Mouse (Mus musculus): ENCODE results near the gene Apba1. TPM values are rescaled to one million over a fixed set of nuclear protein-coding genes. Genes with fewer than 3 reads are reported as not detected.

Gene Apba1
- polyA plus RNA-seq, 1 experiment: 1.9 TPM

GRCm38 (mm10) chr19:23788420-23789132, 29.9 kb downstream of the Apba1 start:
- H3K4me3 ChIP-seq (ENCODE audit: insufficient read depth, low read depth, low read length): no peak overlapping the region
- no peak for DNase-seq
- WGBS: 58% methylated on average over 9 of the region's 9 CpGs
- H3K27ac ChIP-seq (ENCODE audit: insufficient read depth, low read depth, low read length): no peak overlapping the region
- H3K36me3 ChIP-seq (ENCODE audit: control insufficient read depth, insufficient read depth, low read length): no peaks in the 10 kb centered on the region
- H3K27me3 ChIP-seq (replicated peaks; ENCODE audit: control insufficient read depth, insufficient read depth, low read length): no peaks in the 10 kb centered on the region
- H3K4me1 ChIP-seq (ENCODE audit: control insufficient read depth, insufficient read depth, low read length): no peaks in the 10 kb centered on the region
- TF ChIP-seq POLR2A (IDR thresholded peaks at IDR 0.05; ENCODE audit: low read depth, low read length) (no peak), CTCF (conservative IDR thresholded peaks at IDR 0.05; ENCODE audit: insufficient read depth, insufficient read length, low read depth, low read length) (no peak)

DNA sequence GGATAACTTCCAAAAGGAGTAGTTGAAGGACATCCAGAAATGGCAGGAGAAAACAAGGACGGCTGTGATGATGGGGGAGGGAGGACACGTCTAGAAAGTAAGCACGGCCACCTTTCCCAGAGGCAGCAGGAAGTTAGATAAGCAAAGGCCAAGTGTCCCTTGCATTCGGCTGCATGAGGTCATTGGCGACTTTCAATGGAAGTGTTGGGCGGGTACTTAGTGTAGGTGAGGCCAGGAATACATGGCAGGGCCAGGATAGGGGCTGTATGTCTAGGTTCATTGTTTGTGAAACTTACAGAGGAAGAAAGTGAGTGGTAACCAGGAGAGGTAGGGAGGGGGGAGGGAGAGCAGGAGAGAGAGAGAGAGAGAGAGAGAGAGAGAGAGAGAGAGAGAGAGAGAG, 33.0 kb downstream of the Apba1 start:
- Histone ChIP-seq H3K27me3 (replicated peaks; ENCODE audit: control insufficient read depth, insufficient read depth, low read length) (no peaks in the 10 kb centered on the region), H3K36me3 (ENCODE audit: control insufficient read depth, insufficient read depth, low read length) (no peaks in the 10 kb centered on the region), H3K4me1 (ENCODE audit: control insufficient read depth, insufficient read depth, low read length) (no peaks in the 10 kb centered on the region), H3K4me3 (ENCODE audit: insufficient read depth, low read depth, low read length) (no peak overlapping the region), H3K27ac (ENCODE audit: insufficient read depth, low read depth, low read length) (no peak overlapping the region)
- TF ChIP-seq CTCF (conservative IDR thresholded peaks at IDR 0.05; ENCODE audit: insufficient read depth, insufficient read length, low read depth, low read length) (no peak), POLR2A (IDR thresholded peaks at IDR 0.05; ENCODE audit: low read depth, low read length) (no peak)
- WGBS: 60% methylated on average over 6 of the region's 6 CpGs
- no peak for DNase-seq

GRCm38 (mm10) chr19:23792559-23792958, 33.9 kb downstream of the Apba1 start:
- TF ChIP-seq CTCF (conservative IDR thresholded peaks at IDR 0.05; ENCODE audit: insufficient read depth, insufficient read length, low read depth, low read length) (no peak), POLR2A (IDR thresholded peaks at IDR 0.05; ENCODE audit: low read depth, low read length) (no peak)
- no peaks in the 10 kb centered on the region for H3K27me3 ChIP-seq (replicated peaks; ENCODE audit: control insufficient read depth, insufficient read depth, low read length)
- no peaks in the 10 kb centered on the region for H3K36me3 ChIP-seq (ENCODE audit: control insufficient read depth, insufficient read depth, low read length)
- H3K4me3 ChIP-seq (ENCODE audit: insufficient read depth, low read depth, low read length): no peak overlapping the region
- no peaks in the 10 kb centered on the region for H3K4me1 ChIP-seq (ENCODE audit: control insufficient read depth, insufficient read depth, low read length)
- no peak overlapping the region for H3K27ac ChIP-seq (ENCODE audit: insufficient read depth, low read depth, low read length)
- 91% methylated on average over 6 of the region's 6 CpGs for WGBS
- no peak for DNase-seq

DNA sequence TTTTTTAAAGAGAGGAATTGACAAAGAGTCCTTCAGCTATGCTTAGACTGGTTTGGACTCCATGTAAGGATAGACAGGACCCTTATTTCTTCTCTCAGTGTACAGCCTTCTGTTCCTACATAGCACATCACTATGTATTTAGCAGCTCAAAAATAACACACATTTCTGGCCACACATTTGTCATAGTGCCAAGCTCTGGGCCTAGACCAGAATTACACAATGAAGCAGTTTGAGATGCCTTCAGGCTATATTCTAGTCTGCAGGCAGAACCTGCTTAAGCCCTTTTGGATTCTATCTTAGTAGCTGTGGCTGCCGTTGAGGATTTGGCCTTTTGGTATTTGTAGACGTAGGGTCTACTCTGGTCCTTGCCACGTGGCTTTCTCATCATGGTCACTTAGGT, 35.8 kb downstream of the Apba1 start:
- H3K27ac ChIP-seq (ENCODE audit: insufficient read depth, low read depth, low read length): no peak overlapping the region
- WGBS: 72% methylated on average over 3 of the region's 3 CpGs
- H3K4me1 ChIP-seq (ENCODE audit: control insufficient read depth, insufficient read depth, low read length): no peaks in the 10 kb centered on the region
- H3K4me3 ChIP-seq (ENCODE audit: insufficient read depth, low read depth, low read length): no peak overlapping the region
- TF ChIP-seq POLR2A (IDR thresholded peaks at IDR 0.05; ENCODE audit: low read depth, low read length) (no peak), CTCF (conservative IDR thresholded peaks at IDR 0.05; ENCODE audit: insufficient read depth, insufficient read length, low read depth, low read length) (no peak)
- DNase-seq: no peak
- no peaks in the 10 kb centered on the region for H3K36me3 ChIP-seq (ENCODE audit: control insufficient read depth, insufficient read depth, low read length)
- H3K27me3 ChIP-seq (replicated peaks; ENCODE audit: control insufficient read depth, insufficient read depth, low read length): no peaks in the 10 kb centered on the region

GRCm38 (mm10) chr19:23795156-23795555, 36.5 kb downstream of the Apba1 start:
- Histone ChIP-seq H3K4me1 (ENCODE audit: control insufficient read depth, insufficient read depth, low read length) (no peaks in the 10 kb centered on the region), H3K27me3 (replicated peaks; ENCODE audit: control insufficient read depth, insufficient read depth, low read length) (no peaks in the 10 kb centered on the region), H3K27ac (ENCODE audit: insufficient read depth, low read depth, low read length) (no peak overlapping the region), H3K36me3 (ENCODE audit: control insufficient read depth, insufficient read depth, low read length) (no peaks in the 10 kb centered on the region), H3K4me3 (ENCODE audit: insufficient read depth, low read depth, low read length) (no peak overlapping the region)
- WGBS: 57% methylated on average over 4 of the region's 4 CpGs
- no peak for DNase-seq
- TF ChIP-seq CTCF (conservative IDR thresholded peaks at IDR 0.05; ENCODE audit: insufficient read depth, insufficient read length, low read depth, low read length) (no peak), POLR2A (IDR thresholded peaks at IDR 0.05; ENCODE audit: low read depth, low read length) (no peak)

- Histone ChIP-seq H3K27me3 (replicated peaks; ENCODE audit: control insufficient read depth, insufficient read depth, low read length) (no peaks in the 10 kb centered on the region), H3K36me3 (ENCODE audit: control insufficient read depth, insufficient read depth, low read length) (no peaks in the 10 kb centered on the region), H3K27ac (ENCODE audit: insufficient read depth, low read depth, low read length) (no peak overlapping the region), H3K4me3 (ENCODE audit: insufficient read depth, low read depth, low read length) (no peak overlapping the region), H3K4me1 (ENCODE audit: control insufficient read depth, insufficient read depth, low read length) (no peaks in the 10 kb centered on the region)
- 66% methylated on average over 1 of the region's 1 CpGs for WGBS
- DNase-seq: peak; percentile 8
- TF ChIP-seq CTCF (conservative IDR thresholded peaks at IDR 0.05; ENCODE audit: insufficient read depth, insufficient read length, low read depth, low read length) (no peak), POLR2A (IDR thresholded peaks at IDR 0.05; ENCODE audit: low read depth, low read length) (no peak)
Observed at GRCm38 (mm10) chr19:23801174-23801573, 42.5 kb downstream of the Apba1 start.

- DNase-seq: no peak
- 79% methylated on average over 4 of the region's 4 CpGs for WGBS
- H3K36me3 ChIP-seq (ENCODE audit: control insufficient read depth, insufficient read depth, low read length): no peaks in the 10 kb centered on the region
- H3K27me3 ChIP-seq (replicated peaks; ENCODE audit: control insufficient read depth, insufficient read depth, low read length): no peaks in the 10 kb centered on the region
- TF ChIP-seq CTCF (conservative IDR thresholded peaks at IDR 0.05; ENCODE audit: insufficient read depth, insufficient read length, low read depth, low read length) (no peak), POLR2A (IDR thresholded peaks at IDR 0.05; ENCODE audit: low read depth, low read length) (no peak)
- no peaks in the 10 kb centered on the region for H3K4me1 ChIP-seq (ENCODE audit: control insufficient read depth, insufficient read depth, low read length)
- no peak overlapping the region for H3K4me3 ChIP-seq (ENCODE audit: insufficient read depth, low read depth, low read length)
- no peak overlapping the region for H3K27ac ChIP-seq (ENCODE audit: insufficient read depth, low read depth, low read length)
Observed at GRCm38 (mm10) chr19:23803221-23803870, 44.7 kb downstream of the Apba1 start.

Data from kidney, adult 2 months (tissue).